Mouse (Mus musculus): Measurements from ENCODE around the gene Copa. TPM values are rescaled to one million over a fixed set of nuclear protein-coding genes. Genes with fewer than 3 reads are reported as not detected.

The Copa gene
- polyA plus RNA-seq, 1 experiment from 2014 or later, result 170 TPM

DNA sequence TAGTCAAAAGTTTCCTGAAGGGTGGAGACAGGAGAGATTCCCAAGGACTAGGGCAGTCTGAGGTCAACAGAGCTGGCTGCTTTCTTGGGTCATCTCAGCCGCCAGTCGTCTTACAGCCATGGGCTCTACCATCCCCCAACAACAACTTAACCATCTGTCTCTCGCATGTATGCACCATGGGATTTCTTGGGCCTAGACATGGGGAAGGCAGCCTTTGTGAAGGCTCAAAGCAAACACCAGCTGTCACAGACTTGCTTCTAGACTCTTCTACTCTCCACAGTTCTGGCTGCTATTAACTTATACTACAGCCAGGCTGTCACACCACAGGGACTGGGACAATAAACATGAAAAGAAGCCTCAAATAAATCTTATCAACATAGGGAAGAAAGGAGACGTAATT lies 10.8 kb upstream of the Copa start:
- Histone ChIP-seq H3K4me1 (ENCODE audit: control insufficient read depth, insufficient read depth, low read length) (peaks cover 8% of the 10 kb centered on the region), H3K4me2 (ENCODE audit: low read depth, low read length) (no peak overlapping the region), H3K4me3 (ENCODE audit: low read length) (no peak overlapping the region), H3K9me3 (replicated peaks; ENCODE audit: control insufficient read depth, low read length) (no peaks in the 10 kb centered on the region), H3K27ac (ENCODE audit: low read length) (no peak overlapping the region), H3K36me3 (ENCODE audit: control insufficient read depth, insufficient read depth) (peaks cover 81% of the 10 kb centered on the region), H3K9ac (ENCODE audit: low read length) (no peak overlapping the region), H3K27me3 (ENCODE audit: control insufficient read depth, insufficient read depth, low read length) (no peaks in the 10 kb centered on the region)
- WGBS, result 83% methylated on average over 4 of the region's 4 CpGs
- ATAC-seq (replicated peaks; ENCODE audit: extremely low read depth, insufficient read depth, low FRiP score), result no peak

DNA sequence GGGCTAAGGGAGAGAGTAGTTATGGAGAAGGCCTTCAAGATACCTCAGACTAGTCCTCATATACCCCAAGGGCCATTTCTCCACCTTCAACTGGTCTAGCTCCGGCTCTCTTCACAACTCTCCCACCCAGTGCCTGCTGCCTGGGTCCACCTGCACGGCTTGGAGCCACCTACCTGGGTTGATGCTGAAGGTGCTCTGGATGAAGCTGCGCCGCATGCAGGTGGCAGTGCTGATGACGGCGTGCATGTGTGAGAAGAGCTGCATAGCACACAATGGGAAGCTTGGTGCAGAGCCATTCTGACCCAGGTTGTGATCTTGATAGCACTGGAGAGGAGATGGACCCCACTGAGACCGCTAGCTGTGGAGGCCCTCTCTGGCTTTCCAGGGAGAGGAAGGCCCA lies 9.7 kb upstream of the Copa start:
- no peaks in the 10 kb centered on the region for H3K27me3 ChIP-seq (ENCODE audit: control insufficient read depth, insufficient read depth, low read length)
- H3K4me2 ChIP-seq (ENCODE audit: low read depth, low read length), result no peak overlapping the region
- peaks cover 8% of the 10 kb centered on the region for H3K4me1 ChIP-seq (ENCODE audit: control insufficient read depth, insufficient read depth, low read length)
- no peak overlapping the region for H3K27ac ChIP-seq (ENCODE audit: low read length)
- no peaks in the 10 kb centered on the region for H3K9me3 ChIP-seq (replicated peaks; ENCODE audit: control insufficient read depth, low read length)
- H3K36me3 ChIP-seq (ENCODE audit: control insufficient read depth, insufficient read depth), result peaks cover 78% of the 10 kb centered on the region
- H3K4me3 ChIP-seq (ENCODE audit: low read length), result no peak overlapping the region
- WGBS, result 96% methylated on average over 7 of the region's 7 CpGs
- no peak overlapping the region for H3K9ac ChIP-seq (ENCODE audit: low read length)
- ATAC-seq (replicated peaks; ENCODE audit: extremely low read depth, insufficient read depth, low FRiP score), result no peak

DNA sequence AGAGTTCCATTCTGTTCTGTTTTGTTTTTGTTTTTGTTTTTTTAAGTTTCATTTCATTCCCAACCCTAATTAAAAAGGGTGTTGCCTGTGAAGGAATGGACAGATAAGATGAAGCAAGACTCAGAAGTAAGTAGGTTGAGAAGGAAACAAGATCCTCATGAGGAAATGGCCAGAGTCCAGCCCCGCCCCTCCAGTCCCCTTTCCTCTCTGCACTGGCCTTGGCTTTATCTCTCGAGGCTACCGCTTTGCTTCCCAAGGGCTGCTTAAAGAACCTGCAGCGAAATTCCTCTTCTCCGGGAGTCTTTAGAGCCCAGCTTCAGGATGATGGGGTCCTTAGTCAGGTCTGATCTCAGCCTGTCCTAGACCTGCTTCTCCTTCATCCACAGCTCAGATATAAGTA lies 4.3 kb upstream of the Copa start:
- H3K9ac ChIP-seq (ENCODE audit: low read length), result no peak overlapping the region
- H3K4me1 ChIP-seq (ENCODE audit: control insufficient read depth, insufficient read depth, low read length), result peaks cover 5% of the 10 kb centered on the region
- 48% methylated on average over 5 of the region's 5 CpGs for WGBS
- H3K27ac ChIP-seq (ENCODE audit: low read length), result no peak overlapping the region
- H3K36me3 ChIP-seq (ENCODE audit: control insufficient read depth, insufficient read depth), result peaks cover 46% of the 10 kb centered on the region
- H3K27me3 ChIP-seq (ENCODE audit: control insufficient read depth, insufficient read depth, low read length), result no peaks in the 10 kb centered on the region
- H3K4me3 ChIP-seq (ENCODE audit: low read length), result no peak overlapping the region
- no peak overlapping the region for H3K4me2 ChIP-seq (ENCODE audit: low read depth, low read length)
- no peaks in the 10 kb centered on the region for H3K9me3 ChIP-seq (replicated peaks; ENCODE audit: control insufficient read depth, low read length)
- ATAC-seq (replicated peaks; ENCODE audit: extremely low read depth, insufficient read depth, low FRiP score), result no peak

DNA sequence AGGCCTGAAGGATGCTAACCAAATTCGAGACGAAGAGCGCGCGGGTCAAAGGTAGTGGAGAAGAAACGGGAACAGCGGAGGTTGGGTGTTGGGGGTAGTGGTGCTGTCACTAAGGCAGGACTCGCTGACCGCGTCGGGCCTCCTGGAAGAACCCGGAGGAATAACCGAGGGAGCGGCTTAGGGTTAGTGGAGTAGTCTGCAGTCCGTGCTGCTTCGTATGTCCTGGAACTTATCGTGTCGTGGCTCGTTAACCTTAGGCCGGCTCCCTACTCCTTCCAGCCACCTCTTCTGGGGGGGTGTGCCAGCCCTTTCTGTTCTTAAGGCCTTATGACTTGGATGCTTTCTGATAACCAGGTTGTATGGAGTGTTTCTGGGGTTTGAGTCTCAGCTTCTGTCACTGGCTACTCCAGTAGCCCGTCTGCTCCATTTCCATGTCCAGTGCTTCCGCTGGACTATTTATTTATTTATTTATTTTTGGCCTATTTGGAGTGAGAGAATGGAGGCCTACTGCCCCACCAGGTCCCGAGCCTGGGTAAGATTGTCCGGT lies 643 bp downstream of the Copa start:
- Histone ChIP-seq H3K36me3 (ENCODE audit: control insufficient read depth, insufficient read depth) (peaks cover 14% of the 10 kb centered on the region), H3K4me3 (ENCODE audit: low read length) (peak overlapping the region; percentile 70), H3K4me2 (ENCODE audit: low read depth, low read length) (peak overlapping the region; percentile 89), H3K27ac (ENCODE audit: low read length) (peak overlapping the region; percentile 84), H3K4me1 (ENCODE audit: control insufficient read depth, insufficient read depth, low read length) (peaks cover 19% of the 10 kb centered on the region), H3K9me3 (replicated peaks; ENCODE audit: control insufficient read depth, low read length) (no peaks in the 10 kb centered on the region), H3K27me3 (ENCODE audit: control insufficient read depth, insufficient read depth, low read length) (no peaks in the 10 kb centered on the region), H3K9ac (ENCODE audit: low read length) (peak overlapping the region; percentile 80)
- WGBS, result under 1% methylated on average over 24 of the region's 24 CpGs
- ATAC-seq (replicated peaks; ENCODE audit: extremely low read depth, insufficient read depth, low FRiP score), result peak; percentile 65

DNA sequence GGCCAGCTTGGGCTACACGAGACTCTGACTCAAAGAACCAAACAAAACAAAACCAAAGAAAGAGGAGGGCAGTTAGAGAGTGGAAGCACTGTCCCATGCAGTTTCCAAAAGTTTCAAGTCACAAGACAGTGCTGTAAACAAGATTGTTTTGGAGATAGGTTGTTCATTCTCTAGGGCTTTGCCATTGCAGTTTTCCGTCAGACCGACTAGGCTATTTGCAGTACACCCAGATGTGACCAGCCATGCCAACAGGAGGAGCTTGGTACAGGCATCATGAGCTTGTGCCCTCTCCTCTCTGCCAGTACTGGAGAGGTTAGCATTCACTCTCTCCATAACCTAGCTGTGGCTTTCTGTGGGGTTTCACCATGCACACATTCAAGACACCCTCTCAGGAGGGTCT lies 11.2 kb downstream of the Copa start:
- no peak overlapping the region for H3K9ac ChIP-seq (ENCODE audit: low read length)
- peak overlapping the region; percentile 68 for H3K27ac ChIP-seq (ENCODE audit: low read length)

DNA sequence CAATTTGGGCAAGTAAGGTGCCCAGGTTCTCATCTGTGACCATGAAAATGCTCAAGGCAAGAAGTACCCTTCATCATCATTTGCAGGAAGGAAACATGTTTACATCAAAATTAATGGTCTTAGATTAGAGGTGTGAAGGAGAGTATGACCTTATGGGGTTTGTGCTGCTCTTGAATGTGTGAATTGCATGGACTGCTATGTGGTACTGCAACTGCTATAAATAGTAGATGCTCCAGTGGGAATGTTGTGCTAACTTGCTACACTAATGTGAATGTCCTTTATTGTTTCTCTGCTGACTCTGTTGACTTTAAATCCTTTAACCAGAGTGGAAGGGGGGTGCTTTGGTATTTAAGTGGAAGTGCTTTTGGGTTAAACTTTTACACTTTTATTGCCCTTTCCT lies 12.0 kb downstream of the Copa start:
- Histone ChIP-seq H3K4me1 (ENCODE audit: control insufficient read depth, insufficient read depth, low read length) (peaks cover 15% of the 10 kb centered on the region), H3K36me3 (ENCODE audit: control insufficient read depth, insufficient read depth) (peaks cover 56% of the 10 kb centered on the region), H3K4me3 (ENCODE audit: low read length) (no peak overlapping the region), H3K4me2 (ENCODE audit: low read depth, low read length) (no peak overlapping the region), H3K27ac (ENCODE audit: low read length) (peak overlapping the region; percentile 68), H3K27me3 (ENCODE audit: control insufficient read depth, insufficient read depth, low read length) (no peaks in the 10 kb centered on the region), H3K9ac (ENCODE audit: low read length) (no peak overlapping the region), H3K9me3 (replicated peaks; ENCODE audit: control insufficient read depth, low read length) (no peaks in the 10 kb centered on the region)
- peak; percentile 85 for ATAC-seq (replicated peaks; ENCODE audit: extremely low read depth, insufficient read depth, low FRiP score)

More for the DNA sequence above, 11.2 kb downstream of the Copa start:
- Histone ChIP-seq H3K27me3 (ENCODE audit: control insufficient read depth, insufficient read depth, low read length) (no peaks in the 10 kb centered on the region), H3K4me3 (ENCODE audit: low read length) (no peak overlapping the region), H3K4me1 (ENCODE audit: control insufficient read depth, insufficient read depth, low read length) (peaks cover 15% of the 10 kb centered on the region), H3K9me3 (replicated peaks; ENCODE audit: control insufficient read depth, low read length) (no peaks in the 10 kb centered on the region), H3K4me2 (ENCODE audit: low read depth, low read length) (no peak overlapping the region), H3K36me3 (ENCODE audit: control insufficient read depth, insufficient read depth) (peaks cover 59% of the 10 kb centered on the region)
- no peak for ATAC-seq (replicated peaks; ENCODE audit: extremely low read depth, insufficient read depth, low FRiP score)
- WGBS, result 60% methylated on average over 3 of the region's 3 CpGs

DNA sequence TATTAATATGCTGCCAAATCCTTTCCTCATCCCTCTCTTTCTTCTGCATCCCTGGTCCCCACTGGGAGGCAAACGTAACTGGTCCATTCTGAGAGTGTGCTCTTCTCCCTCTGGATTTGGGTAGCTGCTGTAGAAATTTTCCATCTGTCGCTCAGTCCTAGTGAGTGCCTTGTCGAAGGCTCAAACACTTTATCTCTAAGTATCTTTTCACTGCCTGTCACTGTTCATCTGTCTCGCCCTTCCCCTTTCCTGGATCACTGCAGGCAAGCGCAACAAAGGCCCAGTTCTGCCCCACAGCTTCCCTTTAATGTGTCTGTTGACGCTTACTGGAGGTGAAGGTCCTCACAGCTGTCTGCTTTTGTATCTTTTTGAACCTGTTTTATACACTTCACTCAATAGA lies 12.9 kb downstream of the Copa start:
- Histone ChIP-seq H3K4me2 (ENCODE audit: low read depth, low read length) (no peak overlapping the region), H3K27me3 (ENCODE audit: control insufficient read depth, insufficient read depth, low read length) (no peaks in the 10 kb centered on the region), H3K9me3 (replicated peaks; ENCODE audit: control insufficient read depth, low read length) (no peaks in the 10 kb centered on the region), H3K9ac (ENCODE audit: low read length) (no peak overlapping the region), H3K36me3 (ENCODE audit: control insufficient read depth, insufficient read depth) (peaks cover 52% of the 10 kb centered on the region), H3K27ac (ENCODE audit: low read length) (peak overlapping the region; percentile 68; the same call in 1 of the 2 replicates), H3K4me1 (ENCODE audit: control insufficient read depth, insufficient read depth, low read length) (peaks cover 15% of the 10 kb centered on the region), H3K4me3 (ENCODE audit: low read length) (no peak overlapping the region)
- 36% methylated on average over 6 of the region's 6 CpGs for WGBS
- peak; percentile 41; the same call in 1 of the 2 replicates for ATAC-seq (replicated peaks; ENCODE audit: extremely low read depth, insufficient read depth, low FRiP score)

DNA sequence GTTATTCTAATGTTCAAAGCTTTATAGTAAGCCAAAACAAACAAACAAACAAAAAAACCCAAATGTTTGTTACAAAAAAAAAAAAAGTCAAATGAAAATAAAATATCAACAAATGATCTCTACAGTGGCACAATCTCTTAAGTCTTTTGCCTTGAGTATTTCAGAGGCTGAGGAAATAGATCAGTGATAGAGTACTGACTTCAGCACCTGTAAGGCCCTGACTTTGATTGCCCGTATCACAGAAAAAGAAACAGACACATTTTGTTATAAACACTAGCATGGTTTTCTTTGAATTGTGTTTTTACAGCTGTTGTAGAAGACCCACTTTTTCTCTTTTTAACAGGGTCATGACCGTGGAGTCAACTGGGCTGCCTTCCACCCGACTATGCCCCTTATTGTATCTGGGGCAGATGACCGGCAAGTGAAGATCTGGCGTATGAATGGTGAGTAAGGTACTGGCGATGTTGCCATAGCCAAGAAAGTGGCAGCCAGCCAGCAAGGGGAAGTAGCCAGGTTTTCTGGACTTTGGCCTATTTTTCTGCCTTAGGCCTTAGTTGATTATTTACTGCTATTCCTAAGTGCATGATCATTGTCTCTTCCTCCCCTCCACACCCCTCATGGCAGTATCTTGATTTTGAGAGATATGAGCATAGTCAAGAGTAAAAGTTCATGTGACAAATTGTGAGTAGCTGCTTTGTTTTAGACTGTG lies 17.1 kb downstream of the Copa start:
- Histone ChIP-seq H3K27me3 (ENCODE audit: control insufficient read depth, insufficient read depth, low read length) (no peaks in the 10 kb centered on the region), H3K9me3 (replicated peaks; ENCODE audit: control insufficient read depth, low read length) (no peaks in the 10 kb centered on the region), H3K4me1 (ENCODE audit: control insufficient read depth, insufficient read depth, low read length) (peaks cover 5% of the 10 kb centered on the region), H3K4me3 (ENCODE audit: low read length) (no peak overlapping the region), H3K27ac (ENCODE audit: low read length) (no peak overlapping the region), H3K4me2 (ENCODE audit: low read depth, low read length) (no peak overlapping the region), H3K9ac (ENCODE audit: low read length) (no peak overlapping the region), H3K36me3 (ENCODE audit: control insufficient read depth, insufficient read depth) (peaks cover 56% of the 10 kb centered on the region)
- no peak for ATAC-seq (replicated peaks; ENCODE audit: extremely low read depth, insufficient read depth, low FRiP score)
- 81% methylated on average over 6 of the region's 6 CpGs for WGBS

DNA sequence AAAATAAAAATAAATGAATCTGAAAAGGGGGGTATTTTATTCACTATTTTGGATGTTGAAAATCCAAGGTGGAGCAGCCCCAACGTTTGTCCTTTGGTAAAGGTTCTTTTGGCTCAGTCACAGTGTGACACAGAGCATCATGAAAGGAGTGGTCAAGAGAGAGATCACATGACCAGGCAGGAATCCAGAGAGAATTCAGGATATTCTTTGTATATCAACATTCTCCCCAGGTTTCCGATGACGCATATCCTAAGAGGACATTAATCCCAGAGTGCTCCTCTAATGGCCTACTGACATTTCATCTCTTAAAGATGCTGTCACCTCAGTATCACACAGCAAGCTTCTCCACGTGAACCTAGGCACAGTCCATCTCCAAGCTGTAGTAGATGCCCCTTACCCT lies 21.3 kb downstream of the Copa start:
- Histone ChIP-seq H3K4me3 (ENCODE audit: low read length) (no peak overlapping the region), H3K9ac (ENCODE audit: low read length) (no peak overlapping the region), H3K36me3 (ENCODE audit: control insufficient read depth, insufficient read depth) (peaks cover 69% of the 10 kb centered on the region), H3K27ac (ENCODE audit: low read length) (no peak overlapping the region), H3K4me2 (ENCODE audit: low read depth, low read length) (no peak overlapping the region), H3K4me1 (ENCODE audit: control insufficient read depth, insufficient read depth, low read length) (0 out of 2 replicates have a peak, but pooled peaks cover 3% of the 10 kb centered on the region), H3K9me3 (replicated peaks; ENCODE audit: control insufficient read depth, low read length) (no peaks in the 10 kb centered on the region), H3K27me3 (ENCODE audit: control insufficient read depth, insufficient read depth, low read length) (no peaks in the 10 kb centered on the region)
- no peak for ATAC-seq (replicated peaks; ENCODE audit: extremely low read depth, insufficient read depth, low FRiP score)
- 80% methylated on average over 4 of the region's 4 CpGs for WGBS
